Mouse (Mus musculus): ENCODE data around the gene Actr6.

DNA sequence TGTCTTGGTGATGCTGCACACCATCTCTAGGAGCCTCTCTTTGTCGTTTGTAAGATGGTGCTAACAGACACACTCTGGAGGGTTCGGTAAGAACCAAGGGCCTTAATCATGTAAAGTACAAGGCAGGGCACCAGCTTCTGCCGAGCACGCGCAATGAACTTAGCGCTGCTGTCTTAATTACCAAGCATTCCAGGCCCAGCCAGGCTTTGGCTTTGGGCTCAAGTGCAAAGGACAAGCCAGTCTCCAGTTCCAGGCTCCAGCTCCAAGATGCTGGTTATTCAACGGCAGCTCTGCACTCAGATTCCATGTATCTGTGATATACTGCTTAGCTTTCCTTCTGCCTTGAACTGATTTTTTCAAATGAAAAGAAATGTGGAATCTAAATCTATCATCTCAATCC lies 64.5 kb downstream of the Actr6 start:
- TF ChIP-seq POLR2A (IDR thresholded peaks at IDR 0.05; ENCODE audit: low read depth, low read length) (no peak), CTCF (IDR thresholded peaks at IDR 0.05; ENCODE audit: extremely low read depth, insufficient read length, insufficient replicate concordance, low read depth, low read length) (no peak)

Measured in small intestine, adult 2 months (tissue).